9 mouse cellular contexts compared by ENCODE assay signal in genomic region chr2:167219154-167219775, GRCm38 (mm10). TPM values are rescaled to one million over a fixed set of nuclear protein-coding genes. Genes with fewer than 3 reads are reported as not detected.
DNase-seq lines count a peak whose midpoint lies in the region; ATAC-seq and TF ChIP-seq lines count a peak whose summit lies in the region.
"Had no signal": no experiment of that assay in that cellular context is flagged by ENCODE, and none has a peak within 500 bp of the region (broad histone marks: within the 10 kb centered on the region; RNA-seq: fewer than 3 reads in every experiment).

No protein-coding gene starts in this region.

- no peaks in the 10 kb centered on the region for H3K36me3 ChIP-seq in hindbrain, embryonic 15.5 days

- H3K4me3 ChIP-seq in cerebellum, adult 2 months (replicated peaks; ENCODE audit: insufficient read depth, low read depth, low read length): no peak overlapping the region
- H3K4me3 ChIP-seq in hindbrain, embryonic 15.5 days: no peak overlapping the region
- H3K4me3 ChIP-seq: myocyte had no signal

- peak; percentile 91 for ATAC-seq in frontal cortex, adult (ENCODE audit: low TSS enrichment)
- peak; percentile 88 for ATAC-seq in hindbrain, embryonic 15.5 days (ENCODE audit: low FRiP score, low read depth)
- peak; percentile 98 for ATAC-seq in megakaryocyte progenitor cell, adult 5-6 weeks (replicated peaks; ENCODE audit: poor library complexity)

- H3K4me1 ChIP-seq in cerebellum, adult 2 months (ENCODE audit: control insufficient read depth, insufficient read depth, low read length): no peaks in the 10 kb centered on the region
- peaks cover 3% of the 10 kb centered on the region; the same call in 1 of the 2 replicates for H3K4me1 ChIP-seq in hindbrain, embryonic 15.5 days (replicated peaks)

- 0 out of 2 replicates have a peak overlapping the region, but pooled peaks have one; percentile 4 for H3K9ac ChIP-seq in hindbrain, embryonic 15.5 days

- peak; percentile 99 for TF ChIP-seq CTCF in cerebellum, adult 2 months (IDR thresholded peaks at IDR 0.05; ENCODE audit: borderline replicate concordance, insufficient read depth, low read depth, low read length)

- H3K27me3 ChIP-seq in cerebellum, adult 2 months (ENCODE audit: control insufficient read depth, insufficient read depth, low read length): no peaks in the 10 kb centered on the region
- H3K27me3 ChIP-seq in hindbrain, embryonic 15.5 days: no peaks in the 10 kb centered on the region

- H3K9me3 ChIP-seq in hindbrain, embryonic 15.5 days: no peaks in the 10 kb centered on the region

- H3K4me2 ChIP-seq in hindbrain, embryonic 15.5 days: peak overlapping the region; percentile 33

- peak; percentile 90 for DNase-seq in NIH3T3 (ENCODE audit: low read depth)
- peak; percentile 78 to 86 for DNase-seq in cerebellum, adult 2 months
- DNase-seq in layer of hippocampus, postnatal 36 days: peak; percentile 84 to 86
- peak; percentile 90 for DNase-seq in right cerebral cortex, postnatal 14 days
- peak; percentile 85 for DNase-seq in urinary bladder, postnatal 14 days (ENCODE audit: low spot score)

- 32% methylated on average over 8 of the region's 8 CpGs for WGBS in cerebellum, adult 2 months
- WGBS in hindbrain, embryonic 15.5 days: 43% methylated on average over 8 of the region's 8 CpGs

- H3K27ac ChIP-seq in cerebellum, adult 2 months (ENCODE audit: insufficient read depth, low read length): no peak overlapping the region
- H3K27ac ChIP-seq in hindbrain, embryonic 15.5 days (replicated peaks): no peak overlapping the region

- TF ChIP-seq POLR2A in cerebellum, adult 2 months (IDR thresholded peaks at IDR 0.05; ENCODE audit: borderline replicate concordance, insufficient read depth, low read length): no peak

RNA-seq across cellular contexts. Expression of gene Ptgis, which starts 21.1 kb away (rescaled TPM):
- 1.8 and 2.0 TPM in 2 replicates for polyA plus RNA-seq in cerebellum, adult 2 months (2012; rRNA removed)
- polyA plus RNA-seq in hindbrain, embryonic 15.5 days (2015; fragmentation: Nextera tagmentation; extraction: Ambion mirVana): 3.6 and 3.8 TPM in 2 replicates
- total RNA-seq in layer of hippocampus, postnatal 36 days (2021): 1 to 10 TPM in 1 of 2 experiments, under 1 TPM in 1; 0.52 to 1.1 TPM
- not detected in 2 replicates for total RNA-seq in megakaryocyte progenitor cell, adult 5-6 weeks (2015)
- total RNA-seq in megakaryocyte progenitor cell, adult 5-6 weeks (2017): not detected in 2 replicates

RNA-seq across cellular contexts. Expression of gene Kcnb1, which starts 29.3 kb away (rescaled TPM):
- polyA plus RNA-seq in cerebellum, adult 2 months (2012; rRNA removed): 7.8 and 9.2 TPM in 2 replicates
- polyA plus RNA-seq in hindbrain, embryonic 15.5 days (2015; fragmentation: Nextera tagmentation; extraction: Ambion mirVana): 3.4 and 3.8 TPM in 2 replicates
- total RNA-seq in layer of hippocampus, postnatal 36 days (2021): 100 to 1,000 TPM in 1 of 2 experiments, 10 to 100 TPM in 1; 94.3 to 107 TPM
- 0.34 and 0.47 TPM in 2 replicates for total RNA-seq in megakaryocyte progenitor cell, adult 5-6 weeks (2015)
- total RNA-seq in megakaryocyte progenitor cell, adult 5-6 weeks (2017): 0.75 and 1.8 TPM in 2 replicates

Comparison
In these comparisons a context has a peak if more than half of its experiments do, and no peak if none do; other contexts are left out.
1. RNA of gene Kcnb1, which starts 29.3 kb away (total RNA-seq): 94.3 to 107 TPM in layer of hippocampus, postnatal 36 days; 0.34 to 1.8 TPM in megakaryocyte progenitor cell, adult 5-6 weeks; every median in the first group is over 10 times any median in the second.
2. Peak in every context shown above with its lines, with median percentiles within 50 percentile points of each other: DNase-seq and ATAC-seq.